Mouse (Mus musculus): ENCODE results near the gene Bud31. TPM values are rescaled to one million over a fixed set of nuclear protein-coding genes. Genes with fewer than 3 reads are reported as not detected.
"Not testable (repeated sequence)": the region's sequence is repeated elsewhere in the genome, so short reads cannot be mapped to it uniquely, and the experiment has no call there.

Bud31 gene
- polyA plus RNA-seq (2015; fragmentation: Nextera tagmentation; extraction: Ambion mirVana) = 206 and 223 TPM in 2 replicates

DNA sequence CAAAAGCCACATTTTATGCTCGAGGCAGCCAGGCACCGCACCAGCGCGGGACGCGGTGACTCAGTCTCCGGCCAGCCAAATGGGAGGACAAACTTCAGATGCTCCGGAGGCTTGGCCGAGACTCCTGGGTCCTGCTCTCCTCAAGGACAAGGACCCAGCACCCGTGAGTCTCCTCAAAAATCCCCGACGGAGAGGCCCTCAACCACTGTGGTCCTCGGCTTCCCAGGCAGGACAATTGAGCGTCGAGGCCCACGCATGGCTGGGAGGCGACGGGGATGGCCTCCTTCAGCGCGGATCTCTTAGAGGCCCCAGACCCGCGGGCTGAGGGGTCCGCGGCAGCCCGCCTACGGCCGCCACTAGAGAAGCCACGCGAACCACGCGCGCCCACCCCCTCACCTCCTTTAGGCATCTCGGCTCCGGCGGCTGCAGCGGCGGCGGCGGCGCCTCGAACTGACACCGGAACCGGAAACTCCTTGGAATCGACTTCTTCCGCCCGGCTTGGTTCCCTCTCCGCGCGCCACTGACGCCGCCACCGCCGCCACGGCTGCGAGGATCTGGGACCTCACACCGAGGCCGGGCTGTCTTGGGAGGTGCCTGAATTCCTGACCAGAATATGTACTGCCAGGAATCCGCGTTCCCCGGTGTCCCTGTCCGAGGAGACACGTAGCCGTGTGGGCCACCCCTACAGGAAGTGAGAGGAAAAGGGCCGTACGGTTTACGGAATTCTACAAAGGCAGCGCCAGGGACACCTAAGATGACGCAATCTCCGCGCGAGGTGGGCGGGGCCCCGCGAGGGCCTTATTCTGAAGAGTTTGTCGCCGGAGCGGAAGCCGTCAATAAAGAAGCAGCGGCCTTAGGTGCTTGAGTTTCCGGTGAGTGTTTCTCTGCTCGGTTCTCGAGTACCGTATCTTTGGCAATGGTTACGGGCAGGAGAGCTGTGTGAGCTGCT lies at the start of gene Bud31, which contains the start of gene Pdap1:
Gene Bud31, plus strand, starts transcription at position 792 of the 949 bp plus-strand sequence.
Gene Pdap1, minus strand, starts transcription at position 668 of the 949 bp plus-strand sequence.
- H3K9ac ChIP-seq = peak within 1 kb of the TSS; percentile 94
- under 1% methylated on average over 83 of the region's 84 CpGs for WGBS
- peak; percentile 93 for ATAC-seq (ENCODE audit: low read depth)
- no peaks in the 10 kb centered on the region for H3K27me3 ChIP-seq
- H3K4me3 ChIP-seq = peak within 1 kb of the TSS; percentile 98
- H3K36me3 ChIP-seq = peaks cover 61% of the 10 kb centered on the region
- H3K27ac ChIP-seq (replicated peaks) = peak within 1 kb of the TSS; percentile 89
- no peaks in the 10 kb centered on the region for H3K9me3 ChIP-seq
- H3K4me1 ChIP-seq (replicated peaks) = peaks cover 35% of the 10 kb centered on the region
- peak within 1 kb of the TSS; percentile 97 for H3K4me2 ChIP-seq

DNA sequence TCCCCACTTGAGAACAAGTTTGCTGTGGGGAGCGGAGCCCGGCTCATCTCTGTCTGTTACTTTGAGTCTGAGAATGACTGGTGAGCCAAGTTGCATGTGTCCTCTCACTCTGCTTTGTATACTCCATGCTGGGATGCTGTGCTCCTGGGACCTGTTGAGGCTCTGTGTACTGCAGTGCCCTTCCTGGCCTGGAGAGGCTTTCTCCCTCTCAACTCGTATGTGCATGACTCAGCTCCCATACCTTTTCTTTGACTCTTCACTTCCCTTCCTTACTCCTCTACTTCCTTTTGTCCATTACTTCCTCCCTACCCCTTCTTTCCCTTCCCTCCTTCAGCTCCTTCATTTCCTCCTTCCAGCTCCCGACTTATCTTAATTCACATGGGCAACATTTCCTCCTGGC lies 44.0 kb upstream of the Bud31 start:
- H3K4me3 ChIP-seq = no peak overlapping the region
- H3K4me1 ChIP-seq (replicated peaks) = no peaks in the 10 kb centered on the region
- no peak overlapping the region for H3K27ac ChIP-seq (replicated peaks)
- no peaks in the 10 kb centered on the region for H3K9me3 ChIP-seq
- no peaks in the 10 kb centered on the region for H3K27me3 ChIP-seq
- H3K36me3 ChIP-seq = peaks cover 94% of the 10 kb centered on the region
- H3K4me2 ChIP-seq = no peak overlapping the region
- WGBS = 83% methylated on average over 4 of the region's 4 CpGs
- no peak for ATAC-seq (ENCODE audit: low read depth)
- no peak overlapping the region for H3K9ac ChIP-seq

DNA sequence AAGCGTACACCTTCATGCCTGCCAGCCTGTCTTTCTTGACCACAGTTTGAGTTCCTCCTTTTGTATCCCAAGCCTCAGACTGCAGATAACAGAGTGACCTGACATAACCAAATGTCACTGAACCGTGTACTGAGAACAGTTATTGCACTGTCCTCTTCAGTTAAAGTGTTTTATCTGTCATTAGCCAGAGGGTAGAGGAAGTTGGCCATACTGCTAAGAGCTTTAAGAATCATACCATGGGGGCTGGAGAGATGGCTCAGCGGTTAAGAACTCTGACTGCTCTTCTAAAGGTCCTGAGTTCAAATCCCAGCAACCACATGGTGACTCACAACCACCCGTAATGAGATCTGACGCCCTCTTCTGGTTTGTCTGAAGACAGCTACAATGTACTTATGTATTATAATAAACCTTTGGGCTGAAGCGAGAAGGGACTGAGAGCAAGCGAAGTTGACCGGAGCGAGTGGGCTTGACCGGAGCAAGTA lies 41.8 kb upstream of the Bud31 start:
- Histone ChIP-seq H3K36me3 (peaks cover 97% of the 10 kb centered on the region), H3K27ac (replicated peaks) (no peak overlapping the region), H3K4me1 (replicated peaks) (no peaks in the 10 kb centered on the region), H3K9ac (no peak overlapping the region), H3K9me3 (no peaks in the 10 kb centered on the region), H3K4me2 (no peak overlapping the region), H3K27me3 (no peaks in the 10 kb centered on the region), H3K4me3 (no peak overlapping the region)
- ATAC-seq (ENCODE audit: low read depth) = no peak
- WGBS = 95% methylated on average over 10 of the region's 10 CpGs

DNA sequence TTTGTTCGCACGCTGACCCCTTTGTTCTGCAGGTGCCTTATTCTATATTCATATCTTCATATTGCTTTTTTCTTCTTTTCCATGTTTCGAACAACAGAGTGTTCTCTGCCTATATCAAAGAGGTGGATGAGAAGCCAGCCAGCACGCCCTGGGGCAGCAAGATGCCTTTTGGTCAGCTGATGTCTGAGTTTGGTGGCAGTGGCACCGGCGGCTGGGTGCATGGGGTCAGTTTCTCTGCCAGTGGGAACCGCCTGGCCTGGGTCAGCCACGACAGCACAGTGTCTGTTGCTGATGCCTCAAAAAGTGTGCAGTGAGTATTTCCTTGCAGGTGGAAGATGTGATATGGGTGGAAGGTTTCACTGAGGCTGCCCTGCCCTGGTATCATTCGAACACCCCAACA lies 39.2 kb upstream of the Bud31 start:
- peaks cover 98% of the 10 kb centered on the region for H3K36me3 ChIP-seq
- 94% methylated on average over 9 of the region's 9 CpGs for WGBS
- ATAC-seq (ENCODE audit: low read depth) = no peak
- no peak overlapping the region for H3K27ac ChIP-seq (replicated peaks)
- H3K4me3 ChIP-seq = no peak overlapping the region
- H3K4me2 ChIP-seq = no peak overlapping the region
- no peak overlapping the region for H3K9ac ChIP-seq
- H3K9me3 ChIP-seq = no peaks in the 10 kb centered on the region
- H3K4me1 ChIP-seq (replicated peaks) = no peaks in the 10 kb centered on the region
- H3K27me3 ChIP-seq = no peaks in the 10 kb centered on the region

DNA sequence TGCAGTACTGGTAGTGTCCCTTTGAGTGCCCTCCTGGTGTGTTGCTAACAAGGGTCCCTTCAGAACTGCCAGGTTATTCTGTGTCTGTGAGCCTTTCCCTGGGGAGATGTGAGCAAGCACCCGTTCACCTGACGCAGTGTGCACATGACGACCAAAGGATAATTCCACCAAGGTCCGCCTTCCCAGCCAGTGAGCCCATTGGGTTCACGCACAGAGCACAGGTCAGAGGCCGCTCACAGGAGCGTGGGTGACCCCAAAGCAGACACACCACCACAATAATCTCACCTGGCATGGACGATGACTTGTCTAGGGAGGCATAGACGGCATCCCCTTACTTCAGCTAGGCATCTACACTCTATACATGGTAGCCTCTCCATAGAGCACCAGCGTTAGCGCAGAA lies 38.7 kb upstream of the Bud31 start:
- not testable (repeated sequence) for H3K9ac ChIP-seq; H3K4me3 ChIP-seq; ATAC-seq (ENCODE audit: low read depth); H3K4me1 ChIP-seq (replicated peaks); H3K27me3 ChIP-seq; H3K27ac ChIP-seq (replicated peaks); H3K4me2 ChIP-seq; H3K9me3 ChIP-seq
- H3K36me3 ChIP-seq = peaks cover 98% of the 10 kb centered on the region
- 97% methylated on average over 11 of the region's 11 CpGs for WGBS

DNA sequence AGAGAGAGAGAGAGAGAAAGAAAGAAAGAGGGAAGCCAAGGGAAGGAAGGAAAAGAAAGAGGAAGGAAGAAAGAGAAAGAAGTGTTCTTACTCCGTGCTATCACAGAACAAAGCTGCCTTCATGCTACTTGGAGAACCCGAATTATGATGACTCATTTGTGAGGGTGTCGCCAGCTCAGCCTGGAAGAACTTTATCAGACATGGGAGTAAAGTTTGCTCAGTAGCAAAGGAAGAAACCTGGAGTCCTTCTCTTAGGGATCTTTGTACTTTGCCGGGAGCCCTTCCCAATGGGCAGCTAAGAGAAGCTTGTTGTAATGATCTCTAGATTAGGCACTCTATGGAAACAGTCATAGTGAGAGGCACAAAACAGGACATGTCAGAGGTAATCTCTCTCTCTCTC lies 37.5 kb upstream of the Bud31 start:
- ATAC-seq (ENCODE audit: low read depth) = no peak

DNA sequence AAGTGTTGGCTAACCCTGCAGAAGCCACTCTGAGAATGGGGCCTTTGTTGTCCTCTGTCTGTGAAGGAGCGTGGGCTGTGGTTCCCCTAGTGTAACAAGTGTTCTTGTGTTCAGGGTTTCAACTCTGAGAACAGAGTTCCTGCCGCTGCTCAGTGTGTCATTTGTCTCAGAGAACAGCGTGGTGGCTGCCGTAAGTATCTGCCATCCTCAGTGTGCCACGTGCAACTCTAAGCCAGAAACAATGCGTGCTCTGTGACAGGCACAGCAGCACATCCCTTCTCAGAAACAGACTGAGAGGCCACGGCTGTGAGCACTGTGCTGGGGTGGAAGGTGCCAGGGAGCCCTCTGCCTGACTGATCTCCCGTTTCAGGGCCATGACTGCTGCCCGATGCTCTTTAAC lies 35.8 kb upstream of the Bud31 start:
- no peak overlapping the region for H3K4me2 ChIP-seq
- no peaks in the 10 kb centered on the region for H3K4me1 ChIP-seq (replicated peaks)
- no peak overlapping the region for H3K27ac ChIP-seq (replicated peaks)
- no peak overlapping the region for H3K4me3 ChIP-seq
- 77% methylated on average over 9 of the region's 9 CpGs for WGBS
- H3K9ac ChIP-seq = no peak overlapping the region
- peak; percentile 65 for ATAC-seq (ENCODE audit: low read depth)
- no peaks in the 10 kb centered on the region for H3K9me3 ChIP-seq
- H3K27me3 ChIP-seq = no peaks in the 10 kb centered on the region
- peaks cover 98% of the 10 kb centered on the region for H3K36me3 ChIP-seq

More for the DNA sequence above, 37.5 kb upstream of the Bud31 start:
- Histone ChIP-seq H3K27ac (replicated peaks) (no peak overlapping the region), H3K4me3 (no peak overlapping the region), H3K36me3 (peaks cover 98% of the 10 kb centered on the region), H3K4me1 (replicated peaks) (no peaks in the 10 kb centered on the region), H3K4me2 (no peak overlapping the region), H3K27me3 (no peaks in the 10 kb centered on the region), H3K9ac (no peak overlapping the region), H3K9me3 (no peaks in the 10 kb centered on the region)
- 87% methylated on average over 4 of the region's 4 CpGs for WGBS

DNA sequence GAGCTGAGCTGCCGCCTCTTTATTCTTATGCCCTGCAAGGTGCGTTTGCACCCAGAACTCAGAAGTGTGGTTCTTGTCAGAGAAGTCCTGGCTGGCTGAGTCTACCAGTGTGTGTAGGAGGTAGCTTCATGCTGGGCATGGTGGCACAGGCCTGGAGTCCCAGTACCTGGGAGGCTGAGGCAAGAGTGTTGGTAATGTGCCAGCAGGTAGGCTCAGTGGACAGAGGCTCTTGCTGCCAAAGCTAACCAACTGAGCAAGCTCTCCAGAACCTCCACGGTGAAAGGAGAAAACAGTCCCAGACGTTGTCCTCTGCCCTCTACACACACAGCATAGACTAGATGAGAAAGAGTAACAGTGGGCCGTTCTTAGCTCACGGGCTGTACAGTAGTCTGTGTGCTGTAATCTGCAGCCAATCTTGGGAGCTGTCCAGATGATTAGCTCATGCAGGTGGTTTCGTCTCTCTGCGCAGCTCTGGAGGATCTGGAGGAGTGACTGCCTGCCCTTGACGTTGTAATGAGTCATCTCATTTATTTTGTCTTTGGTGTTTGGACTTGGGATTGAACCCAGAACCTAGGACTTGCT lies 34.4 kb upstream of the Bud31 start:
- H3K9me3 ChIP-seq = no peaks in the 10 kb centered on the region
- no peaks in the 10 kb centered on the region for H3K4me1 ChIP-seq (replicated peaks)
- H3K4me2 ChIP-seq = no peak overlapping the region
- H3K4me3 ChIP-seq = no peak overlapping the region
- 90% methylated on average over 9 of the region's 9 CpGs for WGBS
- ATAC-seq (ENCODE audit: low read depth) = no peak
- no peaks in the 10 kb centered on the region for H3K27me3 ChIP-seq
- peaks cover 99% of the 10 kb centered on the region for H3K36me3 ChIP-seq
- no peak overlapping the region for H3K27ac ChIP-seq (replicated peaks)
- no peak overlapping the region for H3K9ac ChIP-seq

DNA sequence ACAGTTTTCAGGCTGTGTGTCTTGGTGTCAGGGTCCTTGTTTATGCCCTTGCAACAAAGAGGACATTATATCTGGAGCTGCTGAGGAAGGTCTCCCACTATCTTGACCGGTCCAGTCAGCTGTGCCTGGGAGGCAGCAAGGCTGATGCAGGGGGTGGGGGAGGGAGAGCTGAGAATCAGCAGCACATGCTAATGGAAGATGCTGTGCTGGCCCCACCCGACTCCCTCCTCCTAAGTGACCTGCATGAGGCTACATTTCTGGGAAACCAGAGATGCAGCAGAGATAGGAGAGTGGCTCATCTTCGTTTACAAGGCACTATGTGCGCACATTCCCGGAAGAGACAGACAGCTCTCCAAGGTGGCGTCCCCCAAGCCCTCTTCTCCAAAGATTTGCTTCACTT lies 29.8 kb upstream of the Bud31 start:
- Histone ChIP-seq H3K36me3 (peaks cover 68% of the 10 kb centered on the region), H3K27ac (replicated peaks) (no peak overlapping the region), H3K9ac (no peak overlapping the region), H3K27me3 (peaks cover 21% of the 10 kb centered on the region), H3K9me3 (no peaks in the 10 kb centered on the region), H3K4me1 (replicated peaks) (peaks cover 15% of the 10 kb centered on the region), H3K4me3 (no peak overlapping the region), H3K4me2 (no peak overlapping the region)
- ATAC-seq (ENCODE audit: low read depth) = no peak
- WGBS = 81% methylated on average over 6 of the region's 6 CpGs

DNA sequence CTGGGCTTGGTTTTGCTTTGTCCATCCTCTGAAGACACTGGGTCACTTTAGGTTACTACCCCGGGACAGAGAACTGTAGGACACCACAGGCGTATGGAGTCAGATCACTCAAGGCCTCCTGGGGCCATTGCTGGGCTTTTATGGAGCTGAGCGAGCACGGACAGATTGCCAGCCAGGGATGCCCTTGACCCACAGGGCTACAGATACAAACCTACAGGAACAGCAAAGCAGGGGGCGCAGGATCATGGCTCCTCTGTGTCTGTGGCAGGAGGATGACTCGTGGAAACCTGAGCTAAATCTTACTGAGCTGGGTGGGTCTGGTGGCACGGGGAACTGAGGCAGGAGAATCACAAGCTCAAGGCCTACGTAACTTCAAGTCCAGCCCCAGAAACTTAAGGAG lies 27.6 kb upstream of the Bud31 start:
- no peak overlapping the region for H3K27ac ChIP-seq (replicated peaks)
- peaks cover 21% of the 10 kb centered on the region for H3K27me3 ChIP-seq
- H3K9ac ChIP-seq = no peak overlapping the region
- no peak overlapping the region for H3K4me3 ChIP-seq
- H3K9me3 ChIP-seq = no peaks in the 10 kb centered on the region
- H3K4me1 ChIP-seq (replicated peaks) = peaks cover 15% of the 10 kb centered on the region
- H3K36me3 ChIP-seq = peaks cover 46% of the 10 kb centered on the region
- ATAC-seq (ENCODE audit: low read depth) = no peak
- no peak overlapping the region for H3K4me2 ChIP-seq
- 74% methylated on average over 8 of the region's 8 CpGs for WGBS

DNA sequence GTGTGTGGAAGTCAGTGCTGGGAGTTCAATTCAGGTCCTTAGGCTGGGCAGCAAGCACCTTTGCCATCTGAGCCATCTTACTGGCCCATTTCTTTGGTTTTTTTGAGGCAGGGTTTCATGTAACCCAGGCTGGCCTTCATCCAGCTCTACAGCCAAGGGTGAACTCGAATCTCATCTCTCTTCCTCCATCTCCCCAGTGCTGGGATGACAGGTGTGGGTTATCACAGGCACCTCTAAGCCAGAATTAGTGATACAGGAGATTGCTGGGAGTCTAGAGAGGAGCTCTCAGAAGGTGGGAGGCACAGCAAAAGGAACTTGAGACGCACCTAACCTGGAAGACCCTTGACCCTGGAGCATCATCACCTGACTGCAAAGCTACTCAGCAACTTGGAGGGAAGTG lies 26.7 kb upstream of the Bud31 start:
- no peak overlapping the region for H3K9ac ChIP-seq
- ATAC-seq (ENCODE audit: low read depth) = no peak
- H3K27me3 ChIP-seq = peaks cover 21% of the 10 kb centered on the region
- 47% methylated on average over 2 of the region's 2 CpGs for WGBS
- H3K36me3 ChIP-seq = peaks cover 38% of the 10 kb centered on the region
- peak overlapping the region; percentile 60 for H3K4me2 ChIP-seq
- no peaks in the 10 kb centered on the region for H3K9me3 ChIP-seq
- H3K4me1 ChIP-seq (replicated peaks) = peaks cover 15% of the 10 kb centered on the region
- H3K4me3 ChIP-seq = peak overlapping the region; percentile 45
- no peak overlapping the region for H3K27ac ChIP-seq (replicated peaks)

DNA sequence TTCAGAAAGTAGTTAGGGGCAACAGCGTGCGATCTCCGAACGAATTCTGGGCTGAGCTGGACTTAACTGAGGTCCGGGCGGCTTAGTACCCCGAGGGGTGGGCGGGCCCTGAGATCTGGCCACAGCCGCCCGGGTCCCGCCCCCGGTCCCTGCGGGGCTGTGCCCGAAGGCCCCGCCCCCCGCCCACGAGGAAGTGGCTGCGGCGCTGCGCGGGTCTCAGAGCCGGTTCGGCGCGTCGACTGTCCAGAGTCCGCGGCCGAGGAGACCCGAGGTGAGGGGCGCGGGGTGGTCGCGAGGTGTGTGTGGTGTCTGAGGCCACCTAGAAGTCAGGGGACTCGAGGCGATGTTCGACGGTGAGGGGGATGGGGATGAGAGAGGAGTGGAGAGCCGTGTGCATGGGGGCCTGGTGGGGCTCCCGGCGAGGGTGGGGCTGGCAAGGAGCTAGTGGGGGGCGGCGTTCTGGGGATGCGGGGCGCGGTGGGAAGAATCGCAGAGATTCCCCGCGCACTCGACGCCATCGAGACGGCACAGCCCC lies 26.0 kb upstream of the Bud31 start, which contains the start of gene Arpc1b:
Gene Arpc1b, plus strand, starts transcription at position 145 of the 535 bp plus-strand sequence.
- under 1% methylated on average over 53 of the region's 53 CpGs for WGBS
- Histone ChIP-seq H3K27me3 (peaks cover 21% of the 10 kb centered on the region), H3K27ac (replicated peaks) (no peak within 1 kb of the TSS), H3K4me1 (replicated peaks) (peaks cover 15% of the 10 kb centered on the region), H3K9ac (peak within 1 kb of the TSS; percentile 65), H3K4me3 (peak within 1 kb of the TSS; percentile 45), H3K4me2 (peak within 1 kb of the TSS; percentile 60), H3K9me3 (no peaks in the 10 kb centered on the region), H3K36me3 (peaks cover 32% of the 10 kb centered on the region)
- ATAC-seq (ENCODE audit: low read depth) = peak; percentile 30

All from neural tube, embryonic 13.5 days (tissue).